ENCODE assay signal across 29 mouse cellular contexts in the genomic region with DNA sequence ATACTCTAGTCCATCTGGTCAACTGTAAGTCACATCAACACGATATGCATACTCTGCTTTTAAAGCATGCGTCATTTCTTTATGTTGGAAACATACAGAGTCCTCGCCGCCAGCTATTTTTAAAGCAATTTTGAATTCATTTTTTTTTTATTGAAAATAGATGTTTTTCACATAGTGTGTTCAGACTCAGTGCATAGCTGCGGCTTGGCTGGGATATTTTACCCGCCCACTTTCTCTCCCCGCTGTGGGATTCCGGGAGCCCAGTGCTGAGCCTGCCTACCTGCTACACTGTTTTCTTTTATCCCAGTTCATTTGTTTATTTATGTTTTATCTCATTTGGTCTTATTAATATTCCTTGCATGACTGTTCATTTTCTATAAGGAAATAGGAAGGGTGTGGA.
DNase-seq lines count a peak whose midpoint lies in the region; ATAC-seq and TF ChIP-seq lines count a peak whose summit lies in the region.
"Had no signal": no experiment of that assay in that cellular context is flagged by ENCODE, and none has a peak within 500 bp of the region (broad histone marks: within the 10 kb centered on the region; RNA-seq: fewer than 3 reads in every experiment).

No protein-coding gene starts in this region.

- ATAC-seq in frontal cortex, adult (ENCODE audit: low TSS enrichment) = peak; percentile 82
- ATAC-seq: forebrain, embryonic 15.5 days; hindbrain, postnatal 0 days; inflammation-experienced regulatory T-cells, adult 6 months had no signal

- no peaks in the 10 kb centered on the region; the same call in 1 of the 2 replicates for H3K4me1 ChIP-seq in embryonic fibroblast, embryonic 13.5 days (ENCODE audit: control insufficient read depth, insufficient read depth, low read length)
- H3K4me1 ChIP-seq: embryonic facial prominence, embryonic 10.5 days; embryonic facial prominence, embryonic 13.5 days; forebrain, embryonic 12.5 days; forebrain, embryonic 15.5 days; heart, embryonic 12.5 days had no signal

- no peak for DNase-seq in frontal cortex, postnatal 10 days (ENCODE audit: low spot score in 2 of 2)
- peak; percentile 36 to 74 for DNase-seq in left cerebral cortex, postnatal 25 days (ENCODE audit: low spot score in 2 of 2)
- no peak for DNase-seq in left cerebral cortex, postnatal 10 days (ENCODE audit: extremely low spot score in 1 of 2, low spot score in 2 of 2)
- peak; percentile 62 for DNase-seq in NIH3T3 (ENCODE audit: low read depth)
- DNase-seq in heart, postnatal 4 days = no peak
- no peak for DNase-seq in kidney, adult 18-20 months
- DNase-seq: adrenal gland, adult 2 months; adrenal gland, postnatal 14 days; B cell, adult 2 months; cerebellum, adult 11-12 months; cerebellum, adult 8-10 months; cerebellum, postnatal 10 days; cerebellum, postnatal 36 days; embryo, embryonic 11 days; gastrocnemius, postnatal 25 days; heart, adult 18-20 months; heart, postnatal 10 days; heart, postnatal 36 days had no signal

- H3K4me3 ChIP-seq in embryonic fibroblast, embryonic 13.5 days (ENCODE audit: insufficient read depth, low read length) = no peak overlapping the region
- H3K4me3 ChIP-seq: embryonic facial prominence, embryonic 10.5 days; embryonic facial prominence, embryonic 13.5 days; forebrain, embryonic 12.5 days; forebrain, embryonic 15.5 days; heart, embryonic 12.5 days; heart, embryonic 15.5 days had no signal

- intact Hi-C loops in left cerebral cortex, postnatal 25 days (cut with DNase I) = no loop called here
- intact Hi-C loops in left cerebral cortex, postnatal 10 days (cut with DNase I) = no loop called here

- H3K27ac ChIP-seq in embryonic fibroblast, embryonic 13.5 days (ENCODE audit: insufficient read depth, low read length) = 0 out of 2 replicates have a peak overlapping the region, but pooled peaks have one; percentile 40
- H3K27ac ChIP-seq: embryonic facial prominence, embryonic 10.5 days; embryonic facial prominence, embryonic 13.5 days; forebrain, embryonic 12.5 days; forebrain, embryonic 15.5 days; heart, embryonic 15.5 days; hindbrain, embryonic 14.5 days; hindbrain, postnatal 0 days had no signal

- no peak for TF ChIP-seq CTCF in embryonic fibroblast, embryonic 13.5 days (IDR thresholded peaks at IDR 0.05; ENCODE audit: borderline replicate concordance, insufficient read depth, low read length)

- no peak for TF ChIP-seq POLR2A in embryonic fibroblast, embryonic 13.5 days (IDR thresholded peaks at IDR 0.05; ENCODE audit: low read depth, low read length)

Comparison
In these comparisons a context has a peak if more than half of its experiments do, and no peak if none do; other contexts are left out.
1. DNase-seq: peak in left cerebral cortex, postnatal 25 days (2 of 2) and NIH3T3 (single experiment); none in frontal cortex, postnatal 10 days (0 of 2), left cerebral cortex, postnatal 10 days (0 of 2), heart, postnatal 4 days (single experiment) and kidney, adult 18-20 months (single experiment).